Mouse (Mus musculus): Measurements from ENCODE around the gene As3mt. TPM values are rescaled to one million over a fixed set of nuclear protein-coding genes. Genes with fewer than 3 reads are reported as not detected.

As3mt gene
- polyA plus RNA-seq (2015; fragmentation: Nextera tagmentation; extraction: Ambion mirVana) = 30.7 and 31.8 TPM in 2 replicates

DNA sequence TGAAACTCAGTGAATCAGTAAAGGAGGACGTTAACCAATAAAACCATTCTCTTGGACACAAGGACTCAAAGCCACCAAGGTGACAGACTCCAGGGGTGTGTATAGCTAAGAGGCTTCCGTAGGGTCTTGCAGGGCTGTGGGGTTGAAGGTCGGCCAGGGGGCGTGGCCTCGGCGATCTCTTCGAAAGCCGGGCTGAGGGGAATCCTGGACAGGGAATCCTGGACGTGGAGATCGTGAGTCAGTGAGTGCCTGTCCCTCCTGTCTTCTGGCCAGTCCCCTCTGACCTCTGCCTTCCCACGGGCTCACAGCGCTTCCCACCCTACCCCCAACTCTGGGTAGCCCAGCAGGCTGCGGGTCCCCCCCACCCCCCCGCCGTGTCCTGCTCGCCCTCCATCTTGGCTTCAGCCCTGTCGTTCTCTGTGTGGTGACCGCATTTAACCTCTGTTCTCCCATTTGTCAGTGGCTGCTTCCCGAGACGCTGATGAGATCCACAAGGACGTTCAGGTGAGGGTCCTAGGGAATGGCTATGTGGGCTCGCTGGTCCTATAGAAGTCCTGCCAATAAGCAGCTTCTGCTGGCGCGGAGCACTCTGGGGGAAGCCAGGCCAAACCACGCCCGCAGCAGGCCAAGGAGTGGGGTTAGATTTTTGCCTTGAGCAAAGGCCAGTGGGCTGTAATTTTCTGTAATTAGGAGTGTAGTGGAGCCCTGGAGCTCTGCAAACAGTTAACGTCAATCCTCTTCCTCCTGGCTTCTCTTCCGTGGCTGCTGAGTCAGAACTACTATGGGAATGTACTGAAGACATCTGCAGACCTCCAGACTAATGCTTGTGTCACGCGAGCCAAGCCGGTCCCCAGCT, at the start of gene As3mt:
Gene As3mt, plus strand, starts transcription at position 163 of the 856 bp plus-strand sequence.
- peak; percentile 31 for DNase-seq (ENCODE audit: low spot score)

DNA sequence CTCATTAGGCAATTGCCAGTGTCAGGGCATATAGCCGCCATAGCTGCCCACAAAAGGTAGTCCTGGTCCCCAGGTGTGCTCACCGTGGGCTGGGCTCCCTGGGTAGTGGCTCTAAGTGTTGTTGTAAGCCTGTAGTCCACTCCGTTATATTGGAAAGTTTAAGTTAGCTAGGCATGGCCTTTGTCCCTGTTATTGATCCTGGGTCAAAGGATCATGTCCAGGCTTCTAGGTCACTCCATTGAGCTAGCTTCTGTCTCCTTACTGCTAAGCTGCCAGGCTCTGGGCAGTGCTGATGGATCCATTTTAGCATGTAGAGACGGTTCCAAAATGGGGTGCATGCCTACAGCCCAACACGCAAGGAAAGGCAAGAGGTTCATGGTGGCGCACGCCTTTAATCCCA, 48.9 kb upstream of the As3mt start:
- no peak for DNase-seq (ENCODE audit: low spot score)

DNA sequence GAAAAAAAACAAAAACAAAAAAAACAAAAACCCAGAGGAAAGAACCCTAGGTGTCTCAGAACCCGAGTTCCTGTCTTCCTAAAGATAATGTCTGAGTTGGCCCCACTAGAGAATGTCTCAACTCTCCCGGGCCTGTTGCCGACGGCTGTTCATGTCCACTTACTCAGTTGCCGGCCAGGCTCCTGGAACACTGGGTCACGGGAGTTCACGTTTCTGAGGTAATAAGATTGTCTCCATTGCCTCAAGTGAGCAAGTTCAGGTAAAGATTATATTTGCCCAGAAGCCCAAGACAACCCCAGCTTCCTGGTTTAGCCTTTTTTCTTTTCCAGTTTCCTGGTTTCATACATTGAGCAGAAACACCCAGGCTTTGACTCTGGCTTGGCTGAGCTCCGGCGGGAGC, 48.4 kb upstream of the As3mt start:
- no peak for DNase-seq (ENCODE audit: low spot score)

DNA sequence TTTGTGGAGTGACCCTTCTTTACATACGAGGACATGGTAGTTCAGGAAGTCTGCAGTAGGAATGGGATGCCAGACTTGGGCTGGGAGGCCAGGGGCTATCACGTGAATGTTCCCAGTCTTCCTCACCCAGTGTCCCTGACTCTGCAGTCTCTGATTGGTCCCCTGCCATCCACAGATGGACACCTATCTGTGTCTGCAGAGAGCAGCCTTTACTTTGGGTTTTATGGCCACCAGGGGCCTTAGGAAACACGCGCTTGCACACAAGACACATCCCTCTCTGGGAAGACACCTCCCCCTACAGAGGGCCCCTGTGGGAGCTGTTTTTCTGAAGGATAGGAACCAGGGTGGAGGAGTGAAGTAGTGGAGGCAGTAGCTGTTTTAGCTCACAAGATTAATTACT, 45.7 kb upstream of the As3mt start:
- no peak for DNase-seq (ENCODE audit: low spot score)

DNA sequence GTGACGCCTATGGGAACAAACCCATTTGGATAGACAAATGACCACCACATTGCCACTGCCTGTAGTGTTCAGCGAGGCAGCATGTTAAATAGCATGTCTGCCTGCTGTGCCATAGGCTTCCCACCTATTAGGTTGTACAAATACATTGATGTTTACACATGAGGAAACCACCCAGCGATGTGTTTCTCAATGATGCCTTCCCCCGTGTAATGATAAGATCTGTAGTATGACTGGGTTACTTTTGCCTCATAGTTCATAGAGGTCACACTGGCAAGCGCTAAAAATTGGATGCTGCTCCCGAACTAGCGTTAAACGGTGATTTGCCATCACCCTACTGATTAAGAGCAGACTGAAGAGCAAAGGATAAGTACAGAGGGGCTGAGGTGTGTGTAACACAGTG, 45.0 kb upstream of the As3mt start:
- DNase-seq (ENCODE audit: low spot score) = no peak

DNA sequence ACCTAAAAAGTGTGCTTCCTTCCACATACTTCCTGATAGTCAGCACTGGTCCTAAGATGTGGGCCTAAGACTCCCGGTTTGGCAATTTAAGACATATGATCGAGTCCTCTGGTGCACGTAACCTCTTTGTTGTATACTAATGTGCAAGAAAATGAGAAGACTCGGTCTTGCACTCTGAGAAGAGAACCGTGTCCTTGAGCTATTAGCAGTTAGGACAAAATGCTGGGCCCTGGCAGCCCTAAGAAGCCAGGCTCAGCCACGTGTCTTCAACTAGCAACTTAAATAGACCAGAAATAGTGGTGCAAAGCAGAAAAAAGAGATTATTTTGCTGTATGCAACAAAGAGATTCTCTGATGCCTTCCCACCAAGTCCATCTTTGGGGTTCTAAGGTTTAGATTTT, 44.5 kb upstream of the As3mt start:
- DNase-seq (ENCODE audit: low spot score) = no peak

DNA sequence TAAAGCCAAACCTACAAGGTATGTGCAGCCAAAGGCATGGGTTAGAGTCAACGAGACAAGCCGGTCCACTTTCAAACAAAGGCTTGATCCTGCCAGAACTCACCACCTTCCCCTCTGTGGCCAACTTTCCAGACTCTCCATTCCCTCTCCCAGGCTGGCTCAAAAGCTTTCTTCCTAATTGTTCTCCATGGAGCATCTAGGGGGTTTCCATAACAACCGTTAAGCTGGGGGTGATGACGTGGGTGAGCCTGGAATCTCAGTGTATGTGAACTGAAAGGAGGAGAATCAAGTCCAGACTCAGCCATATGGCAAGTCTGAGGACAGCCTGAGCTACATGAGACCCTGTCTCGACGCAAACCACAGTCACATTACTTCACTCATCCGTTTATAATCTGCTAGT, 41.8 kb upstream of the As3mt start:
- no peak for DNase-seq (ENCODE audit: low spot score)

DNA sequence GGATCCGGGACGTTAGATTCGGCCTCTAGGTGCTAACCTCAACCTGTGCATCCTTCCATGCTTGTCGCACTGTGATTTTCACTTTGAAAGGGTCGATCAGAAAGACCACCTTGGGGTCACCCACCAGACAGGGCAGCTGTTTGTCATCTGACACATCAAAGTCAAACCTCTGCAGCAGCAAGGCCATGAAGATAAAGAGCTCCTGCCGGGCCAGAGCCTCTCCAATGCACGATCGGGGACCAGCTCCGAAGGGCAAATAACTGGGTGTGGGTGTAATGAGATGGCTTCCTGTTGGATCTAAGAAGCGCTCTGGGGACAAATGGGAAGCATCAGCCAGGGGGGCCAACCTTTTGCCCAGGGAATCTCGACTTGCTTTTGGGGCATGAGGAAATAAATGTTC, 40.0 kb upstream of the As3mt start:
- DNase-seq (ENCODE audit: low spot score) = no peak

DNA sequence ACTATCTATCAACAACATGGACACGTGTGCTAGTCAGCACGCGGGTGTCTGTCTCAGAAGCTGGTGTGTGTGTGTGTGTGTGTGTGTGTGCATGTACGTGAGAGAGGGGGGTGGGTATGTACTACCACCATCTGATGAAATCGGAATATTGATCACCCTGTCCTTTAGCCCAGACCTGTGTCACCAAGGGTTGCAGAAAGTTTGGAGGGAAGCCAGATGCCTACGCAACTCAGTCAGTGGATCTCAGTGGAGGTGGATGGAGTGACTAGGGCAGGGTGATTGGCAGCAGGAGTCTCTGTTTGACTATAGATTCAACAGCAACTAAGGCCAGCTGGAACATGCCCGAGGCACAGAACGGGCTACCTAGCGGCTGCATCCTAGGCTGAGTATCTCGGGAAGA, 39.0 kb upstream of the As3mt start:
- no peak for DNase-seq (ENCODE audit: low spot score)

DNA sequence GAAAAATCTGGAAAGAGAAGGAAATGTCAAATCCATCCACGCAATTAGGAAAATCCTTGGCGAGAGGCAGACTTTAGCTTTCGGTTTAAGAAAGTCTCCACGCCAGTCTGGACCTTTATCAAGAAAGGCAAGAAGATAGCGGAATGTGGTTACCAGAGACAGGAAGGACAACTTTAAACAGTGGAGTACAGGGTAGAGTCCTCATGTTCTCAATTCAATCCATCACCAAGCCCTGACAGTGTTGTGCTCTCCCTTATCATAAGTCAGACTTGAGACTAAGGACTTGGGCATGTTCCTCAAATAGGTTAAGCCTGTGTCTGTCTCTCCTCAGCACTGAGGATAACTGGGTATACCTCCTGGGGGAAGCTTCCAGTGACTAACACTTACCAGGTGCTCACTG, 37.5 kb upstream of the As3mt start:
- DNase-seq (ENCODE audit: low spot score) = no peak

DNA sequence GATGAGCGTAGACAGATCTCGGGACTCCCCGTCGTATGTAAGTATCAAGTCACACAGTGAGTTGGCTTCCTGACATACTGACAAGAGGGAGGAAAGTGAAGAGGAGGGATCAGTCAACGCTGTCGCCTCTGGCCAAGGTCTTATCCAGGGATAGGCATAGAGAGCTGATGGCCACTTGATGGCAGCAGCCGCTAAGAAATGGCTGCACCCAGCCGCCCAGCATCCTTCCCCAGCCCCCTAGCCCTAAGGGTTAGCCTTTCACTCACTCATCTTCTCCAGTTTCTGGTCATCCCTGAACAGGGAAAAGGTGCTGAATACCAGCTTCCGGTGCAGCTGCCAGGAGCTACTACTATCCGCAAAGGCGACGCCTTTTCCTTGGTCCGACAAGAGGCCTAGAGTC, 36.6 kb upstream of the As3mt start:
- DNase-seq (ENCODE audit: low spot score) = peak; percentile 60

DNA sequence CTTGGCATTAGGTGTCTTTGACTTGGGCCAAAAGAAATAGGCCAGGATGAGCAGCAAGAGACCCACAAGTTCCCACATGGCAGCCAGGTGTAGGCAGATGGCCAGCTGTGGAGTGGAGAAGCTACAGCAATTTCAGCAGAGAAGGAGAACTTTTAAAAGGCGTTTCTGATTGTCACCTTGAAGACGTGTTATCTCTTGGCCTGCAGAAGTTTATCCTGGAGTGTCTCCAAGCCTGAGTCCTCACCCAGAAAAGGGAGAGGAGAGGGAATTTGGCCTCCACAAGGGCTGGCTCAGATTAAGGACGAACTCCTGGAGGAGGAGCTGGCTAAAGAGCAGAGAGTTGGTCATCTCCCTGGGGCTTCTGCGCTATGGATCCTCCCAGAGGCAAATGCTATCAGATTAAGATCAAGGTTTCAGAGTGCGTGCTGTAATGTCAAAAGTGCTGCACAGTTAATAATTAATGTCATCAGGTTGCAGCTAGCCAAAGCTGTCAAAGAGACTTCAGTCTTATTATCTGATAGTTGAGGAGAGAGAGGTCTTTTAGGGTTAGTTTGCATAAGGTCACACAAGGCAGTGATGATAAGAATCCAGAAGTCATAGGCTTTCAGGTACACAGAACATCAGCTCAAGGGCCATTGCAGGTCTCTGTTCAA, 34.4 kb upstream of the As3mt start, which contains the start of gene Cyp17a1:
Gene Cyp17a1, minus strand, starts transcription at position 407 of the 653 bp plus-strand sequence.
- no peak for DNase-seq (ENCODE audit: low spot score)

DNA sequence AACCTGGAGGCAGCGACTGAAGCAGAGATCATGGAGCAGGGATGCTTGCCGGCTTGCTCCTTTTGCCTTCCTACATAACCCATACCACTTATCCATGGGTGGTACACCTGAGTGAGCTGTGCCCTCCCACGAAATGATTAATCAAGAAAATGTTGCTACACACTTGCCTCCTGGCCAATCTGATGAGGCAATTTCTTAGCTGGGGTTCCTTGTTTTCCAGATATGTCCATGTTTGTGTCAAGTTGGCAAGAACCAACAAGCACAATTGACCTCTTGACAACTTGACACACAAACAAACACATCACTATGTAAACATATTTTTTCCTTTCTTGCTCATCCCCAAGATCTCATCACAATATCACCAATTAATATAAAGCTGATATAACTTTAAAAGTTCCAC, 31.6 kb upstream of the As3mt start:
- no peak for DNase-seq (ENCODE audit: low spot score)

DNA sequence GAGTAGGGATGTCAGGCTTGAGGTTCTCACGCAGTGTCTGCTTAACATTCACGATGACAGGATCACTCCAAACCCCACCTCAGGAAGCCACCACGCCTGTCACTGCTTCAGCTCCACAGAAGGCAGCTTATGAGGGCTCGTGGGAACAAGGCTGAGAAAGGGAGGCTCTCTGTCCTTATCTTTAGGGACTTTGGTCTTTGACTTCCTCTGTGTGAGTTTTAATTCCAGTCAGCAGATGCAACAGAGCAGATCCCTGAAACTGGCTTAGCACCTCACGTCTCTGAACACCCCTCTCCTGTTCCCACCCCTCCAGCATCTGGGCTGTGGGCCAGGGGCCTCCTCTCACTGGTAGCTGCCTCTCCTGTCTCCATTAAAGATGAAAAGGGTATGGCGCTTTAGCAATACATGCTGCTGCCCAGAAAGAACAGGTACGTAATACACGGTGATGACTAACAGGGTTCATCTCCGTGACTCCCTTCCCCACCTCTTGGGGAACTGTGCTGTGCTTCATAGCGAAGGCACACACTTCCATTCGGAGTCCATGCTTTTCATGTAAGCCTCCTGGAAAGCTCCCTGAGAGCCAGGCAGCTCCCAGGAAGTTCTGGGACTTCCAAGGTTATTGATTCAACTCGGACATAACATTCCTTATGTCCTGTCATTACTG, 27.4 kb upstream of the As3mt start:
- no peak for DNase-seq (ENCODE audit: low spot score)

DNA sequence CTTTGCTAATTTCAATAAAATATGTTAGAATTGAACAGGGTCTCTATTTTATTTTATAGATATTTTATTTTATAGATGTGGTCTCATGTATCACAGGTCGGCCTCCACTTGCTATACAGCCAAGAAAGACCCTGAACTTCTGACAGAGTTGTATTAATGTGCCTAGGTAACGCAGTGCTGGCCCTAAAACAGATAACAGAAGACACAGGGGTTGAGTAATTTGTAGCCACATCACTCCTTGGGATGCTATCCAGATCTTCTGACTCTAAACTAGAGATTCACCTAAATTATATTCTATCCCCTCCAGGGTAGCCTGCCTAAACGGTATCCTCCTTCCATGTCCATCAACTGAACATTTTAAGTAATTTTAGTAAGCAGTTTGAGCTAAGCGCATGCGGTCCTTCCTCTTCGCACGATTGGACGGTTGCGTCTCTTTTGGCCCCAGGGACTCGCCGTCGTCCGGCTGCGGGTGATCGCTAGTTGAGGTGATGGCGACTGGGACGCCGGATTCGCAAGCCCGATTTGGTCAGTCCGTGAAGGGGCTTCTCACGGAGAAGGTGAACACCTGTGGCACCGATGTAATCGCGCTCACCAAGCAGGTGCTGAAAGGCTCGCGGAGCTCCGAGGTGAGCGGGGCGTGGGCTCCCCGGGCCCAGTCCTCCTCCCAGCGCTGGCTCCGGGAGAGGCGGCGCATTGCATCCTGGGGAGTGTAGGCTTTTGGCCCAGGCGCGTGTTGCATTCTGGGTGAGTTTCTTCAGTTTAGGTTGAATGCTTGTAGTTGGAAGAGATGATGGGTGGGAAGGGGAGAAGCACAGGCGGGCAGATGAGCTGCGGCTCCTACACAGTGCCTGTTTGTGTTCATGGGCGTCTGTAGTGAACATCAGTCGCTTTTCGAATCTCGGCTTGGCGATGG, 17.5 kb upstream of the As3mt start, which contains the start of gene Borcs7:
Gene Borcs7, plus strand, starts transcription at position 447 of the 913 bp plus-strand sequence.
- peak; percentile 87 for DNase-seq (ENCODE audit: low spot score)

DNA sequence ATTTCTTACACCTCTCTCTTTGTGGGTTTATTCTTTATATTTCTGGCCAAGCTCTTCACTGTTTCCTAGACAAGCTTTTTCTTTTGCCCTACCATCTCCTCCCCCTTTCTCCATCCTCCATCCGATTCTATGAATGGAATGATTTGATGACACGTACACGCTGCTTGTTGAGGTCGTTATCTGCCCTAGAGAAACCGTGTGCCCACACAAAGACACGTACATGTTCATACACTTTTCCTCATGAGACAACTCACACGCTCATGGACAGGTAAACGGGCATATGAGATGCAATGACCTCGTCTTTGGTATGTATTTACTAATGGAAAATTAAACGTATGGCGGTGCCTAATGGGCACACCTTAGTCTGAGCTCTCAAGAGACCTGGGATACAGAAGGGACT, 16.9 kb upstream of the As3mt start:
- no peak for DNase-seq (ENCODE audit: low spot score)

DNA sequence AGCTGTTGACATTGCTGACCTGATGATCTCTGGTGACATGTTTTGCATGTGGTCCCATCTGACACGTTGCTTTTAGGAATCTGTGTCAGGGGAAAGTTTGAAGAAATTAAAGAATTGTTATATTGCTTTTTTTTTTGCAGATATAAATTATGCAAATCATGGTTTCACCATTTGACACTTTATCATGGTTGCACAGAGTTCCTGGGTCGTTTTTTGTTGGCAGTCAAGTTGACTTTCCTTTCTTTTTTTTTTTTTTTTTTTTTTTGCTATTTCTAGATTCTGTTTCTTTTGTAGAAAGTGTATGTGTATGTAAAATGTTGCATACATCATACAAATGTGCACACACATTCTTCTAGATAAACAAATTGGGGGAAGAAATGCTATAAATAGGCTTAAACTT, 16.2 kb upstream of the As3mt start:
- no peak for DNase-seq (ENCODE audit: low spot score)

DNA sequence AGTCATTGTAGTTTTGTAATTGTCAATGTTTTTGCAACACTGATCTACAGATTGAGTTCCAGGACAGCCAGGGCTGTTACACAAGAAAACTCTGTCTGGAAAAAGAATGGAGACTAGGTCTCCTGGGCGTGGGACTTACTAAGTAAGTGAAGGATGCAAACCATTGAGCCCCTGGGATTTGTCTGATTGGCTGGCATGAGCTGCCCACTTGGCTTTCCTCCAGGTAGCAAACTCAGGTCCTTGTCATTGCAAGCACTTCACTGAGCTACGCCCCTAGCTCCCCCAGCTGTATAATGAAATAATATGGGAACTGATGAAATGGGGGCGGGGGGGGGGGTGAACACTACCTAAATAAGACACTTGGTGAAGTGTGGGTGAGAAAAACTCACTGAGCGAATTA, 14.1 kb upstream of the As3mt start:
- DNase-seq (ENCODE audit: low spot score) = no peak

DNA sequence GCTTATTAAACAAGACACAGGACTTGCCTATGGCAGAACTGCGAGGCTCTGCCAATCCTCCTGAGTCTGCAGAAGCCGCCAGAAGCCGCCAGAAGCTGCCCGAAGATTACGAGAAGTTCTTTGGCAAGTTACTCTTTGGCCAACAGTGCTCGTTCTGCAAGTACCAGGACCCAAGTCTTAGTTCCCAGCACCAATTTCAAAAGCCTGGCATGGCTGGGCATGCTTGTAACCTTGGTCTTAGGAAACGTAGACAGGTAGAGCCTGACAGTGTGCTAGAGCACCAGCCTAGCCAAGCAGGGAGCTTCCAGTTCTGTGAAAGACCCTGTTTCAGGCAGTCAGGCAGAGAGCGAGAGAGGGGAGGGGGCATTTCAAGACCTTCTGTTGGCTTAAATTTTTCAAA, 10.8 kb upstream of the As3mt start:
- no peak for DNase-seq (ENCODE audit: low spot score)

DNA sequence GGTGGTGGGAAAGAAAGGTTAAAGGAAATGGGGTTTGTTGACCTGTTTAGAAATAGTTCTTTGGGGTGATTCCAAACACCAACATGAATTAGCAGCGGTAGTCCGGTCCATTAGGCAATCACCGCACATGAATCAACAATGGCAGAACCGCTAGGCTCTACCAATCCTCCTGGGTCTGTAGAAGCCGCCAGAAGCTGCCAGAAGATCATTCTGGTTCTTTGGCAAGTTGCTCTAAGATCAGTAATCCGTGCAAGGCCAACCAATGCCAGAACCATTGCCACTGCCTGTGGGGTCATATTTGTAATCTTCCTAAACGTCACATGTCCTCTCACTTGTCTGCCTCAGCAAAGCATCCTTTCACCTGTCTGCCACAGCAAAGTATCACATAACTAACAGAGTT, 10.3 kb upstream of the As3mt start:
- no peak for DNase-seq (ENCODE audit: low spot score)

DNA sequence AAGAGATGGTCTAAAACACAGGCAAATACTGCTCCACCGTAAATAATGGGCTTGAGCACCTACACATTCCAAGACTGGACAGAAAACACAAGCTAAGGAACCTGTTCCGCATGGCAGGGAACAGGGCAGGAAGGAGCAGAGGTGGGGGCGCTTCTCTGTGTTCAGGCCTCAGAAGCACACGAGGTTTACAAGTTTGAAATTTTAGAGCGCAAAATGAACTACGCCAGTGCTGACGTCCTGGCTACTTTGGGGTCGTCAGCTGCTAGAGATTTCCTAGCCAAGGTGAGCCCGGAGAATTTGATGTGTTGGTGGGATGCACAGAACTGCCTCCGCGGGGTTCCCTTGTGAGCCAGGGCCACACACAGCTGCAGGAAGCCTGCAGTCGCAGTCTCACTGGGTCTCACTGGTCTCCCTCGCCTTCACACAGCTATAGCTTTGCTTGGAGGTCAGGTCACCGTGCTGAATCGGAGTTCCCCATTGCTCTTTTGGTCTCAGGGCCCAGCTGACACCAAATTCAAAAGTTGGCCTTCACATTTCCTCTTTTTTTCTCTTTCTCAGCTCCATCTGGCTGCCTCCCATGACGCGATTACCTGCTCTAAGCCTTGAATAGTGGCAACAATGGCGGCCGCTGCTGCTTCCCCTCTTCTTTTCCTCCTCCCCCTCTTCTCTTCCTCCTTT, 9.3 kb upstream of the As3mt start:
- DNase-seq (ENCODE audit: low spot score) = no peak
